Mouse (Mus musculus): Measurements from ENCODE around the gene Pik3ap1. TPM values are rescaled to one million over a fixed set of nuclear protein-coding genes. Genes with fewer than 3 reads are reported as not detected.
A peak's percentile ranks its signal among the peaks of the same experiment; 100 is the strongest.

The Pik3ap1 gene
- polyA plus RNA-seq, 1 experiment: 3.5 TPM

DNA sequence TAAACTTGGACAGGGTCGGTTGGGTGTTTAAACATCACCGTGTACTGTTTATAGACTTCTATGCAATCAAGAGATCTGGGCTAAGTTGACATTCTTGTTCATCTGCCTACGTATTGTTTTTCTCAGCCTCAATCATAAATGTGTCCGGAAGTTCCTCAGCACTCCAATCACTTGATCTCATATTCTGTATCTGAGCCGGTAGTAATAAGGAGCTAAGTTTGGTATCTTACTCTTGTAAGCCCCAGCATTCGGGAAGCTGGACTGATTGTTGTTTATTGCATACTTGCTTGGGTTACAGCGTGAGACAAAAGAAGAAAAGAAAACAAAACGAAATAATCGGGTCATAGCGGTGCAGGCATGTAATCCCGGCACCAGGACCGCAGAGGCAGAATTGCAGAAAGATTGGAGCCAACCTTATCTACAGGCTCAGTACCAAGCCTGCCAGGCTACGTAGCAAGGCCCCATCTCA lies 120.5 kb downstream of the Pik3ap1 start:
- Histone ChIP-seq H3K27ac (ENCODE audit: insufficient read depth, low read depth, low read length) (peak overlapping the region; percentile 100), H3K36me3 (ENCODE audit: control insufficient read depth, insufficient read depth, low read length) (no peaks in the 10 kb centered on the region), H3K27me3 (ENCODE audit: control insufficient read depth, insufficient read depth, low read length) (no peaks in the 10 kb centered on the region), H3K4me1 (ENCODE audit: control insufficient read depth, insufficient read depth, insufficient read length, low read length) (peaks cover 13% of the 10 kb centered on the region; the same call in 1 of the 2 replicates), H3K4me3 (ENCODE audit: low read depth, low read length) (peak overlapping the region; percentile 98)
- TF ChIP-seq POLR2A (IDR thresholded peaks at IDR 0.05; ENCODE audit: low read depth, low read length): no peak
- TF ChIP-seq CTCF (IDR thresholded peaks at IDR 0.05; ENCODE audit: extremely low read depth, insufficient read length, insufficient replicate concordance, low read depth, low read length): no peak
- WGBS: 8% methylated on average over 13 of the region's 13 CpGs

GRCm38 (mm10) chr19:41263630-41264295 lies 121.1 kb downstream of the Pik3ap1 start, which contains the start of gene Tm9sf3:
Gene Tm9sf3 (minus strand): TSS chr19:41263997.
- TF ChIP-seq CTCF (IDR thresholded peaks at IDR 0.05; ENCODE audit: extremely low read depth, insufficient read length, insufficient replicate concordance, low read depth, low read length): no peak
- TF ChIP-seq POLR2A (IDR thresholded peaks at IDR 0.05; ENCODE audit: low read depth, low read length): peak; percentile 96
- WGBS: 1% methylated on average over 98 of the region's 98 CpGs
- H3K36me3 ChIP-seq (ENCODE audit: control insufficient read depth, insufficient read depth, low read length): no peaks in the 10 kb centered on the region

GRCm38 (mm10) chr19:41262712-41263629 lies 121.9 kb downstream of the Pik3ap1 start:
- WGBS: under 1% methylated on average over 51 of the region's 51 CpGs
- Histone ChIP-seq H3K27me3 (ENCODE audit: control insufficient read depth, insufficient read depth, low read length) (no peaks in the 10 kb centered on the region), H3K36me3 (ENCODE audit: control insufficient read depth, insufficient read depth, low read length) (no peaks in the 10 kb centered on the region), H3K27ac (ENCODE audit: insufficient read depth, low read depth, low read length) (peak overlapping the region; percentile 96), H3K4me1 (ENCODE audit: control insufficient read depth, insufficient read depth, insufficient read length, low read length) (peaks cover 15% of the 10 kb centered on the region; the same call in 1 of the 2 replicates), H3K4me3 (ENCODE audit: low read depth, low read length) (peak overlapping the region; percentile 98)
- TF ChIP-seq POLR2A (IDR thresholded peaks at IDR 0.05; ENCODE audit: low read depth, low read length) (peak; percentile 60; the same call in 1 of the 2 replicates), CTCF (IDR thresholded peaks at IDR 0.05; ENCODE audit: extremely low read depth, insufficient read length, insufficient replicate concordance, low read depth, low read length) (no peak)

More at GRCm38 (mm10) chr19:41263630-41264295, 121.1 kb downstream of the Pik3ap1 start, which contains the start of gene Tm9sf3:
- Histone ChIP-seq H3K4me1 (ENCODE audit: control insufficient read depth, insufficient read depth, insufficient read length, low read length) (peaks cover 15% of the 10 kb centered on the region; the same call in 1 of the 2 replicates), H3K27ac (ENCODE audit: insufficient read depth, low read depth, low read length) (peak within 1 kb of the TSS; percentile 100), H3K4me3 (ENCODE audit: low read depth, low read length) (peak within 1 kb of the TSS; percentile 98), H3K27me3 (ENCODE audit: control insufficient read depth, insufficient read depth, low read length) (no peaks in the 10 kb centered on the region)

- H3K4me3 ChIP-seq (ENCODE audit: low read depth, low read length): no peak overlapping the region
- peaks cover 15% of the 10 kb centered on the region; the same call in 1 of the 2 replicates for H3K4me1 ChIP-seq (ENCODE audit: control insufficient read depth, insufficient read depth, insufficient read length, low read length)
- peaks cover 2% of the 10 kb centered on the region; the same call in 1 of the 2 replicates for H3K36me3 ChIP-seq (ENCODE audit: control insufficient read depth, insufficient read depth, low read length)
- no peak for TF ChIP-seq CTCF (IDR thresholded peaks at IDR 0.05; ENCODE audit: extremely low read depth, insufficient read length, insufficient replicate concordance, low read depth, low read length)
- no peak for TF ChIP-seq POLR2A (IDR thresholded peaks at IDR 0.05; ENCODE audit: low read depth, low read length)
- H3K27ac ChIP-seq (ENCODE audit: insufficient read depth, low read depth, low read length): peak overlapping the region; percentile 52
- H3K27me3 ChIP-seq (ENCODE audit: control insufficient read depth, insufficient read depth, low read length): no peaks in the 10 kb centered on the region
- WGBS: 27% methylated on average over 3 of the region's 3 CpGs
Observed at GRCm38 (mm10) chr19:41260736-41261135, 124.2 kb downstream of the Pik3ap1 start.

DNA sequence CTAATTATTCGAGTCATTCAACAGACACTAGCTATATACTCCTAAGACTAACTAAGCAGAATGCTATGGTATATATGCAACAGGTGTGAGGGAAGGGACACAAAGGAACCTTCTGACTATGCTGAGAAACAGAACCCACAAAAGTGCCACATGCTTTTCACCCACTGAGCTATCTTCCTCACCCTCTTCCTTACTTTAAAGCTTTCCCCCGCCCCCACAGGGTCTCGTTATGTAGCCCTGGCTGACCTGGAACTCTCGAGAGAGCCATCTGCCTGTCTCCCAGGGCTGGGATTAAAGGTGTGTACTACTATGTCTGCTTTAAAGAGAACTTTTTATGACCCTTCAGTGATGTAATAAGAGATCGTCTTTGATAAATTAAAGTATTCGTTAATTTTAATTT lies 125.6 kb downstream of the Pik3ap1 start:
- TF ChIP-seq POLR2A (IDR thresholded peaks at IDR 0.05; ENCODE audit: low read depth, low read length) (no peak), CTCF (IDR thresholded peaks at IDR 0.05; ENCODE audit: extremely low read depth, insufficient read length, insufficient replicate concordance, low read depth, low read length) (no peak)
- WGBS: 44% methylated on average over 6 of the region's 6 CpGs

GRCm38 (mm10) chr19:41258707-41259106 lies 126.2 kb downstream of the Pik3ap1 start:
- H3K4me1 ChIP-seq (ENCODE audit: control insufficient read depth, insufficient read depth, insufficient read length, low read length): peaks cover 12% of the 10 kb centered on the region; the same call in 1 of the 2 replicates
- H3K36me3 ChIP-seq (ENCODE audit: control insufficient read depth, insufficient read depth, low read length): peaks cover 9% of the 10 kb centered on the region
- no peak overlapping the region for H3K4me3 ChIP-seq (ENCODE audit: low read depth, low read length)
- TF ChIP-seq POLR2A (IDR thresholded peaks at IDR 0.05; ENCODE audit: low read depth, low read length): no peak
- TF ChIP-seq CTCF (IDR thresholded peaks at IDR 0.05; ENCODE audit: extremely low read depth, insufficient read length, insufficient replicate concordance, low read depth, low read length): peak; percentile 48; the same call in 1 of the 2 replicates
- H3K27me3 ChIP-seq (ENCODE audit: control insufficient read depth, insufficient read depth, low read length): no peaks in the 10 kb centered on the region
- H3K27ac ChIP-seq (ENCODE audit: insufficient read depth, low read depth, low read length): no peak overlapping the region
- WGBS: 34% methylated on average over 2 of the region's 2 CpGs

More for the DNA sequence above, 125.6 kb downstream of the Pik3ap1 start:
- Histone ChIP-seq H3K27ac (ENCODE audit: insufficient read depth, low read depth, low read length) (no peak overlapping the region; the same call in 1 of the 2 replicates), H3K4me3 (ENCODE audit: low read depth, low read length) (no peak overlapping the region), H3K4me1 (ENCODE audit: control insufficient read depth, insufficient read depth, insufficient read length, low read length) (peaks cover 12% of the 10 kb centered on the region; the same call in 1 of the 2 replicates), H3K27me3 (ENCODE audit: control insufficient read depth, insufficient read depth, low read length) (no peaks in the 10 kb centered on the region), H3K36me3 (ENCODE audit: control insufficient read depth, insufficient read depth, low read length) (peaks cover 9% of the 10 kb centered on the region)

Data from small intestine, adult 2 months (tissue).